Mouse (Mus musculus): ENCODE measurements around the gene Clip2. TPM values are rescaled to one million over a fixed set of nuclear protein-coding genes. Genes with fewer than 3 reads are reported as not detected.

Clip2 gene
- polyA plus RNA-seq, 1 experiment: 10.1 TPM

DNA sequence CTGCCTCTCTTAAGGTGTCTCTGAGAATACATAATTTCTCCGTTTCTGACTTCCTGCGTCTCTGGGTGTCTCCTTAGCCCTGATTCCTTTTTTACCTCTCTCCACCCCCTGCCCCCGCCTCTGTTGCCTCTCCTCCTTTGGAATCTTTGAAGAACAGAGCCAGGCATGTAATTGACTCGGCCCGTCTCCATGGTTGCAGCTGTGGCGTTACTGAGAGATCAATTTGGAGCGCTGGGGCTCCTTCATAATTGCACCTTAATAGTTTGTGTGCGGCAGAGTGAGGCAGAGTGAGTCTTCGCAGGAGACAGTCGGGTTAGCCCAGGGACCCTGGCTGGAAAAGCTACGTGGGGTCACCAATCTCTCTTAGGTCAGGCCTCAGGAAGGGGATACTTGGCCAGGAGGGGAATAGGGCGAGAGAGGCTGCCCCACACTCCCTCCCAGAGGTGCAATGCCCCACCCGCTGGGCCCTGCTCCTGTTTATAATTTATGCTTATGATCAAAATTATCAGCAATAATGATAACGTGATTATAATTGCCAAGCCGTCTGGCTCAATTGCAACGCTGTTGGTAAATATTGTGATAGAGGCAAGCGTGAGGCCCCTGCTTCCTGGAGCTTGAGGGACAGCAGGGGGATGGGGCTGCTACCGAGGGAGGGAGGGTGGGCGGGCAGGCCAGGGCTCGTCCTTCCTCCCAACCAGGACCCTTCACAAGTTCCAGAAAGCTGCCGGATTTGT lies 85.8 kb downstream of the Clip2 start:
- Histone ChIP-seq H3K4me3 (ENCODE audit: extremely low read depth, insufficient read depth, insufficient read length) (no peak overlapping the region), H3K4me1 (ENCODE audit: control insufficient read depth, insufficient read depth, insufficient read length) (no peaks in the 10 kb centered on the region), H3K27me3 (ENCODE audit: control insufficient read depth, insufficient read depth, low read length) (no peaks in the 10 kb centered on the region), H3K27ac (ENCODE audit: insufficient read depth, low read length) (no peak overlapping the region), H3K36me3 (ENCODE audit: control insufficient read depth, insufficient read depth, low read length) (no peaks in the 10 kb centered on the region)
- 90% methylated on average over 21 of the region's 21 CpGs for WGBS
- no peak for TF ChIP-seq CTCF (IDR thresholded peaks at IDR 0.05; ENCODE audit: extremely low read depth, insufficient read depth, insufficient read length, insufficient replicate concordance)
- TF ChIP-seq POLR2A (IDR thresholded peaks at IDR 0.05; ENCODE audit: low read depth, low read length): no peak
- DNase-seq (ENCODE audit: low read depth in 1 of 2, low spot score in 2 of 2): no peak

- 73% methylated on average over 1 of the region's 1 CpGs for WGBS
- Histone ChIP-seq H3K27me3 (ENCODE audit: control insufficient read depth, insufficient read depth, low read length) (no peaks in the 10 kb centered on the region), H3K4me1 (ENCODE audit: control insufficient read depth, insufficient read depth, insufficient read length) (no peaks in the 10 kb centered on the region), H3K4me3 (ENCODE audit: extremely low read depth, insufficient read depth, insufficient read length) (no peak overlapping the region), H3K27ac (ENCODE audit: insufficient read depth, low read length) (no peak overlapping the region), H3K36me3 (ENCODE audit: control insufficient read depth, insufficient read depth, low read length) (no peaks in the 10 kb centered on the region)
- TF ChIP-seq POLR2A (IDR thresholded peaks at IDR 0.05; ENCODE audit: low read depth, low read length): no peak
- TF ChIP-seq CTCF (IDR thresholded peaks at IDR 0.05; ENCODE audit: extremely low read depth, insufficient read depth, insufficient read length, insufficient replicate concordance): no peak
- DNase-seq (ENCODE audit: low read depth in 1 of 2, low spot score in 2 of 2): no peak
Observed at GRCm38 (mm10) chr5:134465197-134465596, 87.0 kb downstream of the Clip2 start.

- Histone ChIP-seq H3K4me1 (ENCODE audit: control insufficient read depth, insufficient read depth, insufficient read length) (no peaks in the 10 kb centered on the region), H3K27me3 (ENCODE audit: control insufficient read depth, insufficient read depth, low read length) (no peaks in the 10 kb centered on the region), H3K36me3 (ENCODE audit: control insufficient read depth, insufficient read depth, low read length) (no peaks in the 10 kb centered on the region), H3K4me3 (ENCODE audit: extremely low read depth, insufficient read depth, insufficient read length) (no peak overlapping the region), H3K27ac (ENCODE audit: insufficient read depth, low read length) (no peak overlapping the region)
- DNase-seq (ENCODE audit: low read depth in 1 of 2, low spot score in 2 of 2): no peak
- WGBS: 88% methylated on average over 5 of the region's 5 CpGs
- TF ChIP-seq POLR2A (IDR thresholded peaks at IDR 0.05; ENCODE audit: low read depth, low read length) (no peak), CTCF (IDR thresholded peaks at IDR 0.05; ENCODE audit: extremely low read depth, insufficient read depth, insufficient read length, insufficient replicate concordance) (no peak)
Observed at GRCm38 (mm10) chr5:134464225-134464624, 88.0 kb downstream of the Clip2 start.

- no peaks in the 10 kb centered on the region for H3K27me3 ChIP-seq (ENCODE audit: control insufficient read depth, insufficient read depth, low read length)
- TF ChIP-seq POLR2A (IDR thresholded peaks at IDR 0.05; ENCODE audit: low read depth, low read length) (no peak), CTCF (IDR thresholded peaks at IDR 0.05; ENCODE audit: extremely low read depth, insufficient read depth, insufficient read length, insufficient replicate concordance) (no peak)
- H3K4me1 ChIP-seq (ENCODE audit: control insufficient read depth, insufficient read depth, insufficient read length): no peaks in the 10 kb centered on the region
- no peak overlapping the region for H3K27ac ChIP-seq (ENCODE audit: insufficient read depth, low read length)
- no peaks in the 10 kb centered on the region for H3K36me3 ChIP-seq (ENCODE audit: control insufficient read depth, insufficient read depth, low read length)
- 88% methylated on average over 8 of the region's 8 CpGs for WGBS
- no peak for DNase-seq (ENCODE audit: low read depth in 1 of 2, low spot score in 2 of 2)
- no peak overlapping the region for H3K4me3 ChIP-seq (ENCODE audit: extremely low read depth, insufficient read depth, insufficient read length)
Observed at GRCm38 (mm10) chr5:134462731-134463130, 89.5 kb downstream of the Clip2 start.

DNA sequence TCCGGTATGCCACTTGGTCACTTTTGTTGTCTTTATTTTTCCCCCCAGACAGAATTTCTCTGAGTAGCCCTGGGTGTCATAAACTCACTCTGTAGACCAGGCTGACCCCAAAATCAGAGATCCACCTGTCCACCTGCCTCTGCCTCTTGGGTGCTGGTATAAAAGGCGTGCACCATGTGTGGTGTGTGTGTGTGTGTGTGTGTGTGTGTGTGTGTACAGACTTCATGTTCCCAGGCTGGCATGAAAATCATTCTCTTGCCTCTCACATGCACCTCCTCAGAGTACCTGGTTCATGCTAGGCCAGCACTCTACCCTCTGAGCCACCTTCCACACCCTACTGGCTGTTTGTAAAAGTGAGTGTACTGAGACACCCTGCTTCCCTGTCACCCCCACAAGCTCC lies 89.9 kb downstream of the Clip2 start:
- H3K4me3 ChIP-seq (ENCODE audit: extremely low read depth, insufficient read depth, insufficient read length): no peak overlapping the region
- DNase-seq (ENCODE audit: low read depth in 1 of 2, low spot score in 2 of 2): no peak
- no peaks in the 10 kb centered on the region for H3K4me1 ChIP-seq (ENCODE audit: control insufficient read depth, insufficient read depth, insufficient read length)
- H3K27ac ChIP-seq (ENCODE audit: insufficient read depth, low read length): no peak overlapping the region
- TF ChIP-seq POLR2A (IDR thresholded peaks at IDR 0.05; ENCODE audit: low read depth, low read length): no peak
- no peak for TF ChIP-seq CTCF (IDR thresholded peaks at IDR 0.05; ENCODE audit: extremely low read depth, insufficient read depth, insufficient read length, insufficient replicate concordance)
- no peaks in the 10 kb centered on the region for H3K27me3 ChIP-seq (ENCODE audit: control insufficient read depth, insufficient read depth, low read length)
- H3K36me3 ChIP-seq (ENCODE audit: control insufficient read depth, insufficient read depth, low read length): no peaks in the 10 kb centered on the region
- 94% methylated on average over 2 of the region's 2 CpGs for WGBS

DNA sequence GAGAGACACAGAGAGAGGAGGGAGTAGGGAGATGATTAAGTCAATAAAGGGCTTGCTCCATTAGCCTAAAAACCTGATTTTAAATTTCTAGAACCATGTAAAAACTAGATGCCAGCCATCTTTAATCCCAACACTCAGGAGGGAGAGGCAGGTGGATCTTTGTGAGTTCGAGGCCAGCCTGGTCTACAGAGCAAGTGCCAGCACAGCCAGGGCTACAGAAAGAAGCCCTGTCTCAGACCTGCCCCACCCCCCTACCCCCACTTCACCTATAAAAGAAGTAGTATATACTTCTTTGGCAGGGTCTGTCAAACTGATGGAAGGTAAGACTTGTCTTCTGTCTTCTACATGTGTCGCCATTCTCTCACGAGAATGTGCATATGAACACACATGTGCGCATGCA lies 91.7 kb downstream of the Clip2 start:
- H3K4me1 ChIP-seq (ENCODE audit: control insufficient read depth, insufficient read depth, insufficient read length): no peaks in the 10 kb centered on the region; the same call in 1 of the 2 replicates
- H3K36me3 ChIP-seq (ENCODE audit: control insufficient read depth, insufficient read depth, low read length): no peaks in the 10 kb centered on the region
- H3K4me3 ChIP-seq (ENCODE audit: extremely low read depth, insufficient read depth, insufficient read length): no peak overlapping the region
- DNase-seq (ENCODE audit: low read depth in 1 of 2, low spot score in 2 of 2): no peak
- no peak overlapping the region for H3K27ac ChIP-seq (ENCODE audit: insufficient read depth, low read length)
- H3K27me3 ChIP-seq (ENCODE audit: control insufficient read depth, insufficient read depth, low read length): peaks cover 3% of the 10 kb centered on the region
- WGBS: 91% methylated on average over 4 of the region's 4 CpGs
- no peak for TF ChIP-seq POLR2A (IDR thresholded peaks at IDR 0.05; ENCODE audit: low read depth, low read length)
- no peak for TF ChIP-seq CTCF (IDR thresholded peaks at IDR 0.05; ENCODE audit: extremely low read depth, insufficient read depth, insufficient read length, insufficient replicate concordance)

DNA sequence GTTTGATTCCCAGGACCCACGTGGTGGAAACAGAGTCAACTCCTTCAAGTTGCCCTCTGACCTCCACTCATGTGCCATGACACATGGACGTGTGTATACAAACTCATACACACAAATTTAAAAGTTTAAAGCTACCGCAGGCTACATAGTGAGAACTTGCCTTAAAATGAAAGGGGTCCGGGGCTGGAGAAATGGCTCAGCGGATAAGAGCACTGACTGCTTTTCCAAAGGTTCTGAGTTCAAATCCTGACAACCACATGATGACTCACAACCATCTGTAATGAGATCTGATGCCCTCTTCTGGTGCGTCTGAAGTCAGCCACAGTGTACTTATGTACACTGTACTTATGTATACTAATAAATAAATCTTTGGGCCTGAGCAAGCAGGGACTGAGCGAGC lies 93.1 kb downstream of the Clip2 start:
- no peak overlapping the region for H3K4me3 ChIP-seq (ENCODE audit: extremely low read depth, insufficient read depth, insufficient read length)
- no peaks in the 10 kb centered on the region for H3K36me3 ChIP-seq (ENCODE audit: control insufficient read depth, insufficient read depth, low read length)
- DNase-seq (ENCODE audit: low read depth in 1 of 2, low spot score in 2 of 2): no peak
- H3K27ac ChIP-seq (ENCODE audit: insufficient read depth, low read length): no peak overlapping the region
- peaks cover 3% of the 10 kb centered on the region for H3K27me3 ChIP-seq (ENCODE audit: control insufficient read depth, insufficient read depth, low read length)
- no peaks in the 10 kb centered on the region; the same call in 1 of the 2 replicates for H3K4me1 ChIP-seq (ENCODE audit: control insufficient read depth, insufficient read depth, insufficient read length)
- TF ChIP-seq POLR2A (IDR thresholded peaks at IDR 0.05; ENCODE audit: low read depth, low read length) (no peak), CTCF (IDR thresholded peaks at IDR 0.05; ENCODE audit: extremely low read depth, insufficient read depth, insufficient read length, insufficient replicate concordance) (no peak)
- 86% methylated on average over 7 of the region's 7 CpGs for WGBS
